Mouse (Mus musculus) effector memory CD4-positive, alpha-beta T cell, adult 7 months (primary cell): ENCODE measurements around the gene Olfr1105. TPM values are rescaled to one million over a fixed set of nuclear protein-coding genes. Genes with fewer than 3 reads are reported as not detected.

Experiments
- polyA plus RNA-seq: library from polyadenylated mRNA; unstranded; fragments of 100-300 nt; shearing (Covaris generic); gene quantifications from one replicate; pipeline ENCODE4 v1.2.1, GENCODE M21; 2017

Olfr1105 gene
- polyA plus RNA-seq = not detected

GRCm38 (mm10) chr2:87036431-87036830 lies at the start of gene Olfr1105:
Olfr1105 (minus strand) TSS chr2:87036531.

GRCm38 (mm10) chr2:87075717-87076116 lies 39.4 kb upstream of the Olfr1105 start, which contains the start of gene Olfr1107:
Olfr1107 (minus strand) TSS chr2:87075817.

GRCm38 (mm10) chr2:87052173-87052572 lies 15.8 kb upstream of the Olfr1105 start, which contains the start of gene Olfr1106:
Olfr1106 (minus strand) TSS chr2:87052273.

GRCm38 (mm10) chr2:87026980-87027379 lies 9.4 kb downstream of the Olfr1105 start, which contains the start of gene Olfr1104:
Olfr1104 (minus strand) TSS chr2:87027080.

GRCm38 (mm10) chr2:86998098-86998497 lies 38.2 kb downstream of the Olfr1105 start, which contains the start of gene Olfr1102:
Olfr1102 (plus strand) TSS chr2:86998398.

GRCm38 (mm10) chr2:86991121-86991520 lies 45.2 kb downstream of the Olfr1105 start, which contains the start of gene Olfr1101:
Olfr1101 (minus strand) TSS chr2:86991221.

Other genes with a start within 250 kb of the Olfr1105 start
- gene Olfr141, start 226.5 kb downstream of the Olfr1105 start, polyA plus RNA-seq = not detected
- not detected for gene Olfr1094, start 211.9 kb downstream of the Olfr1105 start, polyA plus RNA-seq
- not detected for gene Olfr1095, start 184.8 kb downstream of the Olfr1105 start, polyA plus RNA-seq
- 0.15 TPM for gene Gm13723, start 161.7 kb downstream of the Olfr1105 start, polyA plus RNA-seq
- gene Olfr1097, start 144.3 kb downstream of the Olfr1105 start, polyA plus RNA-seq = not detected
- gene Olfr1098, start 112.0 kb downstream of the Olfr1105 start, polyA plus RNA-seq = not detected
- gene Olfr1099, start 75.8 kb downstream of the Olfr1105 start, polyA plus RNA-seq = not detected
- gene Olfr1100, start 56.6 kb downstream of the Olfr1105 start, polyA plus RNA-seq = not detected
- gene Olfr1101, start 45.3 kb downstream of the Olfr1105 start, polyA plus RNA-seq = not detected
- not detected for gene Olfr1102, start 38.1 kb downstream of the Olfr1105 start, polyA plus RNA-seq
- not detected for gene Olfr1104, start 9.5 kb downstream of the Olfr1105 start, polyA plus RNA-seq
- not detected for gene Olfr1106, start 15.7 kb upstream of the Olfr1105 start, polyA plus RNA-seq
- gene Olfr1107, start 39.3 kb upstream of the Olfr1105 start, polyA plus RNA-seq = not detected
- not detected for gene Olfr1109, start 59.5 kb upstream of the Olfr1105 start, polyA plus RNA-seq
- gene Olfr259, start 78.0 kb upstream of the Olfr1105 start, polyA plus RNA-seq = not detected
- not detected for gene Olfr1110, start 103.8 kb upstream of the Olfr1105 start, polyA plus RNA-seq
- gene Olfr1111, start 116.1 kb upstream of the Olfr1105 start, polyA plus RNA-seq = not detected
- gene Olfr1112, start 151.3 kb upstream of the Olfr1105 start, polyA plus RNA-seq = not detected
- not detected for gene Olfr1113, start 172.4 kb upstream of the Olfr1105 start, polyA plus RNA-seq
- not detected for gene Olfr1115, start 211.5 kb upstream of the Olfr1105 start, polyA plus RNA-seq
- not detected for gene Olfr1116, start 231.0 kb upstream of the Olfr1105 start, polyA plus RNA-seq